Mouse (Mus musculus) E14TG2a.4 (cell line): Measurements from ENCODE around the gene Wdr62.

Experiments
- CTCF ChIP-seq: conservative IDR thresholded peaks from 2 replicates; pipeline ENCODE4 v1.5.1; 2014; ENCODE audit warnings: low read length
- NANOG ChIP-seq: IDR thresholded peaks from 2 replicates; pipeline ENCODE4 v1.6.1; 2014; ENCODE audit warnings: borderline replicate concordance, low read length, mixed read lengths

GRCm38 (mm10) chr7:30310136-30310535 lies 29.9 kb upstream of the Wdr62 start:
- TF ChIP-seq CTCF (no peak), NANOG (no peak)
